Mouse (Mus musculus) MEL (cell line): ENCODE measurements around the gene Phkg2. TPM values are rescaled to one million over a fixed set of nuclear protein-coding genes. Genes with fewer than 3 reads are reported as not detected.

Experiments
- DNase-seq: peaks from one replicate; pipeline ENCODE4 v3.0.0; 2011; ENCODE audit warnings: low read depth, low spot score
- H3K27ac ChIP-seq: 2 replicates; pipeline ENCODE4 v1.5.1; 2012; ENCODE audit warnings: low read depth, mild to moderate bottlenecking, control low read depth, low read length, moderate library complexity; ENCODE audit not compliant: control insufficient read depth
- H3K27me3 ChIP-seq, 2 experiments: fragments of 150-350 bp in 1 of 2; sonication (generic) in 1 of 2; 2 replicates each; pipeline ENCODE4 v1.6.1; 2012; ENCODE audit warnings: low read length in 2 of 2, mild to moderate bottlenecking in 2 of 2, improper control_type of control experiment in 1 of 2, moderate library complexity in 1 of 2; ENCODE audit not compliant: insufficient read depth in 2 of 2, control insufficient read depth in 1 of 2
- H3K36me3 ChIP-seq, 2 experiments: 2 replicates each; pipeline ENCODE4 v1.6.1; 2012 to 2014; ENCODE audit warnings: low read length in 2 of 2, improper control_type of control experiment in 1 of 2, inconsistent platforms in 1 of 2, mild to moderate bottlenecking in 1 of 2; ENCODE audit not compliant: insufficient read depth in 2 of 2, control insufficient read depth in 1 of 2
- H3K4me1 ChIP-seq, 2 experiments: fragments of 150-350 bp in 1 of 2; sonication (generic) in 1 of 2; 2 replicates each; pipeline ENCODE4 v1.6.1; 2012; ENCODE audit warnings: low read length in 2 of 2, improper control_type of control experiment in 1 of 2, mild to moderate bottlenecking in 1 of 2; ENCODE audit not compliant: insufficient read depth in 2 of 2, control insufficient read depth in 1 of 2
- H3K4me3 ChIP-seq, 2 experiments: fragments of 150-350 bp in 1 of 2; sonication (generic) in 1 of 2; 2 replicates each; pipeline ENCODE4 v1.5.1; 2012; ENCODE audit warnings: low read depth in 2 of 2, low read length in 2 of 2, mild to moderate bottlenecking in 2 of 2, moderate library complexity in 2 of 2, control low read depth in 1 of 2, improper control_type of control experiment in 1 of 2; ENCODE audit not compliant: control insufficient read depth in 1 of 2, insufficient read depth in 1 of 2
- H3K79me2 ChIP-seq: 2 replicates; pipeline ENCODE4 v1.6.1; 2012; ENCODE audit warnings: mild to moderate bottlenecking, low read length, moderate library complexity; ENCODE audit not compliant: control insufficient read depth, poor library complexity, insufficient read depth
- H3K9ac ChIP-seq: 2 replicates; pipeline ENCODE4 v1.6.1; 2012; ENCODE audit warnings: low read depth, mild to moderate bottlenecking, control low read depth, low read length, moderate library complexity; ENCODE audit not compliant: control insufficient read depth, poor library complexity, severe bottlenecking
- H3K9me3 ChIP-seq: fragments of 150-350 bp; sonication (generic); replicated peaks from 2 replicates; pipeline ENCODE4 v1.6.1; 2012; ENCODE audit warnings: mild to moderate bottlenecking, low read length, improper control_type of control experiment, moderate library complexity; ENCODE audit not compliant: insufficient read depth
- CHD2 ChIP-seq: IDR thresholded peaks from 2 replicates; pipeline ENCODE4 v1.6.1; 2011; ENCODE audit warnings: low read length, improper control_type of control experiment
- E2F4 ChIP-seq: IDR thresholded peaks from 2 replicates; pipeline ENCODE4 v1.6.1; 2011; ENCODE audit warnings: low read depth, low read length, improper control_type of control experiment, borderline replicate concordance
- EP300 ChIP-seq, 2 experiments: IDR thresholded peaks; 2 replicates each; pipeline ENCODE4 v1.6.1; 2011; ENCODE audit warnings: improper control_type of control experiment in 2 of 2, low read length in 2 of 2, low read depth in 1 of 2, mild to moderate bottlenecking in 1 of 2
- ETS1 ChIP-seq: IDR thresholded peaks from 2 replicates; pipeline ENCODE4 v1.6.1; 2012; ENCODE audit warnings: low read depth, mild to moderate bottlenecking, inconsistent platforms, low read length, improper control_type of control experiment, moderate library complexity
- GATA1 ChIP-seq: IDR thresholded peaks from 2 replicates; pipeline ENCODE4 v1.6.1; 2011; ENCODE audit warnings: low read depth, low read length, improper control_type of control experiment
- MAX ChIP-seq: IDR thresholded peaks from 2 replicates; pipeline ENCODE4 v1.6.1; 2011; ENCODE audit warnings: low read length, improper control_type of control experiment
- MAZ ChIP-seq: IDR thresholded peaks from 2 replicates; pipeline ENCODE4 v1.6.1; 2012; ENCODE audit warnings: low read depth, mild to moderate bottlenecking, inconsistent platforms, low read length, improper control_type of control experiment
- MXI1 ChIP-seq: IDR thresholded peaks from 2 replicates; pipeline ENCODE4 v1.6.1; 2011; ENCODE audit warnings: mild to moderate bottlenecking, low read depth, low read length, improper control_type of control experiment
- MYC ChIP-seq: IDR thresholded peaks from 2 replicates; pipeline ENCODE4 v1.6.1; 2011; ENCODE audit warnings: low read depth, mild to moderate bottlenecking, low read length, improper control_type of control experiment, moderate library complexity
- POLR2AphosphoS2 ChIP-seq: IDR thresholded peaks from 2 replicates; pipeline ENCODE4 v1.6.1; 2011; ENCODE audit warnings: low read length, improper control_type of control experiment
- POLR2AphosphoS5 ChIP-seq: IDR thresholded peaks from 2 replicates; pipeline ENCODE4 v1.6.1; 2012; ENCODE audit warnings: low read depth, borderline replicate concordance, mild to moderate bottlenecking, inconsistent platforms, low read length, moderate library complexity, mixed read lengths
- RAD21 ChIP-seq: IDR thresholded peaks from 2 replicates; pipeline ENCODE4 v1.6.1; 2011; ENCODE audit warnings: mild to moderate bottlenecking, low read depth, low read length, improper control_type of control experiment
- RCOR1 ChIP-seq: IDR thresholded peaks from 2 replicates; pipeline ENCODE4 v1.6.1; 2012; ENCODE audit warnings: low read depth, mild to moderate bottlenecking, inconsistent platforms, low read length, improper control_type of control experiment
- SIN3A ChIP-seq: IDR thresholded peaks from 2 replicates; pipeline ENCODE4 v1.6.1; 2012; ENCODE audit warnings: low read length, improper control_type of control experiment, inconsistent platforms
- SMC3 ChIP-seq: IDR thresholded peaks from 2 replicates; pipeline ENCODE4 v1.6.1; 2011; ENCODE audit warnings: low read depth, low read length, improper control_type of control experiment
- TAL1 ChIP-seq: IDR thresholded peaks from 2 replicates; pipeline ENCODE4 v1.6.1; 2012; ENCODE audit warnings: mild to moderate bottlenecking, inconsistent platforms, low read length, moderate library complexity, mixed read lengths
- TCF12 ChIP-seq: IDR thresholded peaks from 2 replicates; pipeline ENCODE4 v1.6.1; 2014; ENCODE audit warnings: low read depth, mild to moderate bottlenecking, inconsistent platforms, low read length, improper control_type of control experiment, moderate library complexity
- UBTF ChIP-seq: IDR thresholded peaks from 2 replicates; pipeline ENCODE4 v1.6.1; 2012; ENCODE audit warnings: low read depth, mild to moderate bottlenecking, inconsistent platforms, low read length, improper control_type of control experiment, moderate library complexity, borderline replicate concordance; ENCODE audit not compliant: insufficient read depth
- USF1 ChIP-seq: IDR thresholded peaks from 2 replicates; pipeline ENCODE4 v1.6.1; 2014; ENCODE audit warnings: low read depth, mild to moderate bottlenecking, inconsistent platforms, low read length, improper control_type of control experiment, moderate library complexity
- ZMIZ1 ChIP-seq: IDR thresholded peaks from 2 replicates; pipeline ENCODE4 v1.6.1; 2012; ENCODE audit warnings: low read depth, mild to moderate bottlenecking, inconsistent platforms, low read length, improper control_type of control experiment, moderate library complexity
- ZNF384 ChIP-seq: IDR thresholded peaks from 2 replicates; pipeline ENCODE4 v1.6.1; 2012; ENCODE audit warnings: low read depth, mild to moderate bottlenecking, inconsistent platforms, low read length, improper control_type of control experiment
- polyA plus RNA-seq, 2 experiments: library from polyadenylated mRNA; stranded (reverse) in 1 of 2; unstranded in 1 of 2; fragments of >175 nt in 1 of 2; fragments of >200 nt in 1 of 2; gene quantifications; 2 replicates each; pipeline versions ENCODE4 v1.2.1 to v1.2.4; 2012; ENCODE audit warnings: low replicate concordance in 2 of 2, low read depth in 1 of 2; ENCODE audit not compliant: insufficient read length in 2 of 2, insufficient read depth in 1 of 2, missing spikeins in 1 of 2
- total RNA-seq: library from RNA; depleted of rRNA; stranded (reverse); fragments of 300-350 nt; gene quantifications from 2 replicates; pipeline ENCODE4 v1.2.3, GENCODE M21; 2012

Phkg2 gene
- total and polyA plus RNA-seq, 3 experiments = 23.3 to 70.8 TPM; not detected in 1

DNA sequence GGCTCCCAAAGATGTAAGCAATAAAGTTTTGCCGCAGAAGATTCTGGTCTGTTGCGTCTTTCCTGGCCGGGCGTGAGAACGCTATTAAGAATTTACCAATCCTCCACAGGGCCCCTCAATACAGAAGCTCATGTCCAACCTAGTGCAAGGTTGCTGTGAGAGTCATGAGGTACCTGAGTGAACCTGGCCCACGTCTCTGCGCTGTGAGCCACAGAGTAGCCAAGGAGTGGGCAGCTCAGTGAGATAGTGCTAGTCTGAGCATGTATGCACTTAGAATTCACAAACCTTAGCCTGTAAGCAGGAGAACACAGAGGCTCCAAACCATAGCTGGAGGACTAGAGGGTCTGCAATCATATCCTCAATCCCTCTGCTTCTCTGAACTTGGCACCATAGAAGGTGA is 52.9 kb downstream of the Phkg2 start:
- no peak overlapping the region for H3K9ac ChIP-seq
- H3K27ac ChIP-seq = peak overlapping the region; percentile 33; the same call in 1 of the 2 replicates
- no peaks in the 10 kb centered on the region for H3K27me3 ChIP-seq
- DNase-seq = no peak
- no peak for TF ChIP-seq POLR2AphosphoS2
- TF ChIP-seq MAX = no peak
- no peak for TF ChIP-seq POLR2AphosphoS5
- no peak for TF ChIP-seq CHD2
- no peak for TF ChIP-seq RAD21
- TF ChIP-seq ZNF384 = no peak
- no peak for TF ChIP-seq EP300 (IDR thresholded peaks at IDR 0.05; ENCODE audit: low read depth in 1 of 2, low read length in 2 of 2)
- TF ChIP-seq UBTF = no peak
- no peak for TF ChIP-seq MYC
- no peak for TF ChIP-seq ZMIZ1
- no peak for TF ChIP-seq RCOR1
- TF ChIP-seq SIN3A = no peak
- TF ChIP-seq MXI1 = no peak
- no peak for TF ChIP-seq E2F4
- TF ChIP-seq USF1 = no peak
- TF ChIP-seq ETS1 = no peak
- H3K79me2 ChIP-seq = no peaks in the 10 kb centered on the region
- H3K36me3 ChIP-seq = peaks cover 0 to 11% of the 10 kb centered on the region in 2 experiments; a peak in 2 of 4 replicates
- peaks cover 0 to 14% of the 10 kb centered on the region in 2 experiments; a peak in 3 of 4 replicates for H3K4me1 ChIP-seq
- H3K9me3 ChIP-seq = no peaks in the 10 kb centered on the region
- no peak overlapping the region for H3K4me3 ChIP-seq

DNA sequence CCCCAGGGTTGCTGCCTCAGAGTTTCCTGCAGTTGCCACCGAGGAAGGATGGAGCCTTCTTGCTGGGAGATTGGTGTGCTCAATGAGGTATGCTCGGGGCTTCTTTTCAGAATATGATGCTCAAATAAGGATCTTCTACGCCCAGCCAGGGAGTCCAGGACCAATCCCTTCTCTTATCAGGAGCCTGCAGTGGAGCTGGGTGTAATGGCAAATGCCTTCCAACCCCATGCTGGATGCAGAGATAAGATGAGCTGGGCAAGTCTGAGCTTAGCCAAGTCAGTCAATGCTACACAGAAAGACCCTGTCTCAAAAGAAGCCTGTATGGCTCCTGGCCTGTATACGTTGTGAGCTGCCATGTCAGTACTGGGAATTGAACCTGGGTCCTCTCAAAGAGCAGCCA is 53.3 kb downstream of the Phkg2 start:
- no peaks in the 10 kb centered on the region for H3K79me2 ChIP-seq
- peak; percentile 85 for DNase-seq
- no peaks in the 10 kb centered on the region for H3K9me3 ChIP-seq
- H3K4me3 ChIP-seq = no peak overlapping the region
- no peaks in the 10 kb centered on the region for H3K27me3 ChIP-seq
- peaks cover 0 to 14% of the 10 kb centered on the region in 2 experiments; a peak in 3 of 4 replicates for H3K4me1 ChIP-seq
- peak overlapping the region; percentile 33; the same call in 1 of the 2 replicates for H3K27ac ChIP-seq
- peaks cover 0 to 11% of the 10 kb centered on the region in 2 experiments; a peak in 2 of 4 replicates for H3K36me3 ChIP-seq
- TF ChIP-seq RCOR1 (peak; percentile 79), GATA1 (peak; percentile 95), MXI1 (0 out of 2 replicates have a peak, but pooled peaks have one; percentile 15), EP300 (IDR thresholded peaks at IDR 0.05; ENCODE audit: low read depth in 1 of 2, low read length in 2 of 2) (peak; percentile 92), SMC3 (no peak), TAL1 (peak; percentile 96), MAZ (no peak), ETS1 (peak; percentile 45; the same call in 1 of the 2 replicates), TCF12 (peak; percentile 97)
- H3K9ac ChIP-seq = no peak overlapping the region
